Mouse (Mus musculus) MEL (cell line): Measurements from ENCODE around the gene Upp2. TPM values are rescaled to one million over a fixed set of nuclear protein-coding genes. Genes with fewer than 3 reads are reported as not detected.

Experiments used
- DNase-seq: peaks from one replicate; pipeline ENCODE4 v3.0.0; 2011; ENCODE audit warnings: low read depth, low spot score
- H3K27ac ChIP-seq: 2 replicates; pipeline ENCODE4 v1.5.1; 2012; ENCODE audit warnings: low read depth, mild to moderate bottlenecking, control low read depth, low read length, moderate library complexity; ENCODE audit not compliant: control insufficient read depth
- H3K27me3 ChIP-seq, 2 experiments: fragments of 150-350 bp in 1 of 2; sonication (generic) in 1 of 2; 2 replicates each; pipeline ENCODE4 v1.6.1; 2012; ENCODE audit warnings: low read length in 2 of 2, mild to moderate bottlenecking in 2 of 2, improper control_type of control experiment in 1 of 2, moderate library complexity in 1 of 2; ENCODE audit not compliant: insufficient read depth in 2 of 2, control insufficient read depth in 1 of 2
- H3K36me3 ChIP-seq, 2 experiments: 2 replicates each; pipeline ENCODE4 v1.6.1; 2012 to 2014; ENCODE audit warnings: low read length in 2 of 2, improper control_type of control experiment in 1 of 2, inconsistent platforms in 1 of 2, mild to moderate bottlenecking in 1 of 2; ENCODE audit not compliant: insufficient read depth in 2 of 2, control insufficient read depth in 1 of 2
- H3K4me1 ChIP-seq, 2 experiments: fragments of 150-350 bp in 1 of 2; sonication (generic) in 1 of 2; 2 replicates each; pipeline ENCODE4 v1.6.1; 2012; ENCODE audit warnings: low read length in 2 of 2, improper control_type of control experiment in 1 of 2, mild to moderate bottlenecking in 1 of 2; ENCODE audit not compliant: insufficient read depth in 2 of 2, control insufficient read depth in 1 of 2
- H3K4me3 ChIP-seq, 2 experiments: fragments of 150-350 bp in 1 of 2; sonication (generic) in 1 of 2; 2 replicates each; pipeline ENCODE4 v1.5.1; 2012; ENCODE audit warnings: low read depth in 2 of 2, low read length in 2 of 2, mild to moderate bottlenecking in 2 of 2, moderate library complexity in 2 of 2, control low read depth in 1 of 2, improper control_type of control experiment in 1 of 2; ENCODE audit not compliant: control insufficient read depth in 1 of 2, insufficient read depth in 1 of 2
- H3K79me2 ChIP-seq: 2 replicates; pipeline ENCODE4 v1.6.1; 2012; ENCODE audit warnings: mild to moderate bottlenecking, low read length, moderate library complexity; ENCODE audit not compliant: control insufficient read depth, poor library complexity, insufficient read depth
- H3K9ac ChIP-seq: 2 replicates; pipeline ENCODE4 v1.6.1; 2012; ENCODE audit warnings: low read depth, mild to moderate bottlenecking, control low read depth, low read length, moderate library complexity; ENCODE audit not compliant: control insufficient read depth, poor library complexity, severe bottlenecking
- H3K9me3 ChIP-seq: fragments of 150-350 bp; sonication (generic); replicated peaks from 2 replicates; pipeline ENCODE4 v1.6.1; 2012; ENCODE audit warnings: mild to moderate bottlenecking, low read length, improper control_type of control experiment, moderate library complexity; ENCODE audit not compliant: insufficient read depth
- CHD1 ChIP-seq: IDR thresholded peaks from 2 replicates; pipeline ENCODE4 v1.6.1; 2012; ENCODE audit warnings: low read depth, mild to moderate bottlenecking, inconsistent platforms, low read length, improper control_type of control experiment
- E2F4 ChIP-seq: IDR thresholded peaks from 2 replicates; pipeline ENCODE4 v1.6.1; 2011; ENCODE audit warnings: low read depth, low read length, improper control_type of control experiment, borderline replicate concordance
- ELF1 ChIP-seq: IDR thresholded peaks from 2 replicates; pipeline ENCODE4 v1.6.1; 2014; ENCODE audit warnings: low read depth, mild to moderate bottlenecking, inconsistent platforms, low read length, improper control_type of control experiment, moderate library complexity
- EP300 ChIP-seq, 2 experiments: IDR thresholded peaks; 2 replicates each; pipeline ENCODE4 v1.6.1; 2011; ENCODE audit warnings: improper control_type of control experiment in 2 of 2, low read length in 2 of 2, low read depth in 1 of 2, mild to moderate bottlenecking in 1 of 2
- ETS1 ChIP-seq: IDR thresholded peaks from 2 replicates; pipeline ENCODE4 v1.6.1; 2012; ENCODE audit warnings: low read depth, mild to moderate bottlenecking, inconsistent platforms, low read length, improper control_type of control experiment, moderate library complexity
- GATA1 ChIP-seq: IDR thresholded peaks from 2 replicates; pipeline ENCODE4 v1.6.1; 2011; ENCODE audit warnings: low read depth, low read length, improper control_type of control experiment
- HCFC1 ChIP-seq: IDR thresholded peaks from 2 replicates; pipeline ENCODE4 v1.6.1; 2012; ENCODE audit warnings: low read depth, mild to moderate bottlenecking, inconsistent platforms, low read length, improper control_type of control experiment, moderate library complexity
- JUND ChIP-seq: IDR thresholded peaks from 2 replicates; pipeline ENCODE4 v1.6.1; 2011; ENCODE audit warnings: low read depth, mild to moderate bottlenecking, improper control_type of control experiment, low read length
- KAT2A ChIP-seq: conservative IDR thresholded peaks from 2 replicates; pipeline ENCODE4 v1.6.1; 2012; ENCODE audit warnings: low read depth, low read length, improper control_type of control experiment, inconsistent platforms
- MAX ChIP-seq: IDR thresholded peaks from 2 replicates; pipeline ENCODE4 v1.6.1; 2011; ENCODE audit warnings: low read length, improper control_type of control experiment
- MAZ ChIP-seq: IDR thresholded peaks from 2 replicates; pipeline ENCODE4 v1.6.1; 2012; ENCODE audit warnings: low read depth, mild to moderate bottlenecking, inconsistent platforms, low read length, improper control_type of control experiment
- MEF2A ChIP-seq: IDR thresholded peaks from 2 replicates; pipeline ENCODE4 v1.6.1; 2014; ENCODE audit warnings: low read depth, mild to moderate bottlenecking, inconsistent platforms, low read length, improper control_type of control experiment; ENCODE audit not compliant: poor library complexity, insufficient replicate concordance, severe bottlenecking; ENCODE audit errors: extremely low read depth
- MXI1 ChIP-seq: IDR thresholded peaks from 2 replicates; pipeline ENCODE4 v1.6.1; 2011; ENCODE audit warnings: mild to moderate bottlenecking, low read depth, low read length, improper control_type of control experiment
- MYC ChIP-seq: IDR thresholded peaks from 2 replicates; pipeline ENCODE4 v1.6.1; 2011; ENCODE audit warnings: low read depth, mild to moderate bottlenecking, low read length, improper control_type of control experiment, moderate library complexity
- POLR2AphosphoS2 ChIP-seq: IDR thresholded peaks from 2 replicates; pipeline ENCODE4 v1.6.1; 2011; ENCODE audit warnings: low read length, improper control_type of control experiment
- RCOR1 ChIP-seq: IDR thresholded peaks from 2 replicates; pipeline ENCODE4 v1.6.1; 2012; ENCODE audit warnings: low read depth, mild to moderate bottlenecking, inconsistent platforms, low read length, improper control_type of control experiment
- SIN3A ChIP-seq: IDR thresholded peaks from 2 replicates; pipeline ENCODE4 v1.6.1; 2012; ENCODE audit warnings: low read length, improper control_type of control experiment, inconsistent platforms
- TAL1 ChIP-seq: IDR thresholded peaks from 2 replicates; pipeline ENCODE4 v1.6.1; 2012; ENCODE audit warnings: mild to moderate bottlenecking, inconsistent platforms, low read length, moderate library complexity, mixed read lengths
- TCF12 ChIP-seq: IDR thresholded peaks from 2 replicates; pipeline ENCODE4 v1.6.1; 2014; ENCODE audit warnings: low read depth, mild to moderate bottlenecking, inconsistent platforms, low read length, improper control_type of control experiment, moderate library complexity
- UBTF ChIP-seq: IDR thresholded peaks from 2 replicates; pipeline ENCODE4 v1.6.1; 2012; ENCODE audit warnings: low read depth, mild to moderate bottlenecking, inconsistent platforms, low read length, improper control_type of control experiment, moderate library complexity, borderline replicate concordance; ENCODE audit not compliant: insufficient read depth
- USF1 ChIP-seq: IDR thresholded peaks from 2 replicates; pipeline ENCODE4 v1.6.1; 2014; ENCODE audit warnings: low read depth, mild to moderate bottlenecking, inconsistent platforms, low read length, improper control_type of control experiment, moderate library complexity
- polyA plus RNA-seq, 2 experiments: library from polyadenylated mRNA; stranded (reverse) in 1 of 2; unstranded in 1 of 2; fragments of >175 nt in 1 of 2; fragments of >200 nt in 1 of 2; gene quantifications; 2 replicates each; pipeline versions ENCODE4 v1.2.1 to v1.2.4; 2012; ENCODE audit warnings: low replicate concordance in 2 of 2, low read depth in 1 of 2; ENCODE audit not compliant: insufficient read length in 2 of 2, insufficient read depth in 1 of 2, missing spikeins in 1 of 2
- total RNA-seq: library from RNA; depleted of rRNA; stranded (reverse); fragments of 300-350 nt; gene quantifications from 2 replicates; pipeline ENCODE4 v1.2.3, GENCODE M21; 2012

Upp2 gene
- total and polyA plus RNA-seq, 3 experiments, result not detected

DNA sequence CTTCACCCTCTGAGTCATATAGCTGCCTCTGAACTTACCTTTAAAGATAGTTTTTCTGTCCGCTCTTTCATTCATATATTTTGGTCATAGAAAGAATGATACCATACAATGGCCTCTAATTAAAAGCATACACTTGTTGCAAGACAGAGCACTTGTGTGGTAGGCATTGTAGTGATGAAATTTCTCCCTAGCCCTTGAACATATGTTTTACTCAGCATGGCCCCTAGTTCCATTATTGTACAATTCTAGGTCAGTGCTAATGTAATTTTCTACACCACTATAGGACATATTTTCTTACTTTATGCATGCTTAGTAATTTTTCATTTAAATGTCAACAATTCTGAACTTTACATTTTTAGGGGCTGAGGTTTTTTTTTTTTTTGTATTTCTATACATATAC lies 89.9 kb downstream of the Upp2 start:
- DNase-seq, result no peak
- Histone ChIP-seq H3K27me3 (no peaks in the 10 kb centered on the region), H3K27ac (no peak overlapping the region), H3K9me3 (no peaks in the 10 kb centered on the region), H3K4me1 (no peaks in the 10 kb centered on the region), H3K9ac (no peak overlapping the region), H3K36me3 (no peaks in the 10 kb centered on the region), H3K4me3 (no peak overlapping the region), H3K79me2 (no peaks in the 10 kb centered on the region)
- TF ChIP-seq MYC, result no peak
- no peak for TF ChIP-seq POLR2AphosphoS2
- TF ChIP-seq GATA1, result no peak
- TF ChIP-seq KAT2A, result no peak
- TF ChIP-seq USF1, result no peak
- TF ChIP-seq MEF2A, result no peak
- TF ChIP-seq MXI1, result no peak
- TF ChIP-seq RCOR1, result no peak
- no peak for TF ChIP-seq ETS1
- no peak for TF ChIP-seq EP300 (IDR thresholded peaks at IDR 0.05; ENCODE audit: low read depth in 1 of 2, low read length in 2 of 2)
- TF ChIP-seq TCF12, result no peak
- no peak for TF ChIP-seq MAZ
- no peak for TF ChIP-seq E2F4
- no peak for TF ChIP-seq MAX
- no peak for TF ChIP-seq CHD1
- no peak for TF ChIP-seq UBTF
- TF ChIP-seq JUND, result no peak
- no peak for TF ChIP-seq ELF1
- TF ChIP-seq HCFC1, result no peak

DNA sequence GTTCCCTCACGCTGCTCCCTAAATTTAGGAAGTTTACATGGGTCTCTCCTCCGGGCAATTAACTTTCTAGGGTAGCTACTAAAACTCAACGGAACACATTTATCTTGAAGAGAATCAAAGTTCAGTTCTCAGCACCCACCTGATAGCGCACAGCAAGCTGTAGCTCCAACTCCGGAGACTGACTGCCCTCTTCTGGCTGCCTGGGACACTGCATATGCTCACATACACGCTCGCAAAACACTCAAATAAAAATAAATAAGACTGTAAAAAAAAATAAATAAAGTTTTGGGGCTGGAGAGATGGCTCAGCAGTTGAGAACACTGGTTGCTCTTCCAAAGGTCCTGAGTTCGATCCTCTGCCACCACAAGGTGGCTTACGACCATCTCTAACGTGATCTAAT lies 90.8 kb downstream of the Upp2 start:
- no peaks in the 10 kb centered on the region for H3K36me3 ChIP-seq
- no peak overlapping the region for H3K9ac ChIP-seq
- TF ChIP-seq MYC (no peak), MAX (no peak), EP300 (IDR thresholded peaks at IDR 0.05; ENCODE audit: low read depth in 1 of 2, low read length in 2 of 2) (no peak), SIN3A (no peak), TAL1 (no peak)
- no peak overlapping the region for H3K4me3 ChIP-seq
- no peaks in the 10 kb centered on the region for H3K4me1 ChIP-seq
- no peak overlapping the region for H3K27ac ChIP-seq
- DNase-seq, result no peak
- H3K79me2 ChIP-seq, result no peaks in the 10 kb centered on the region
- H3K9me3 ChIP-seq, result no peaks in the 10 kb centered on the region
- no peaks in the 10 kb centered on the region for H3K27me3 ChIP-seq
